In genomic region chr16:20610501-20611356, GRCm38 (mm10) we compare ENCODE assay signal across 8 mouse cellular contexts. TPM values are rescaled to one million over a fixed set of nuclear protein-coding genes. Genes with fewer than 3 reads are reported as not detected.
DNase-seq lines count a peak whose midpoint lies in the region; ATAC-seq lines count a peak whose summit lies in the region.

No protein-coding gene starts in this region.

- DNase-seq in MEL-GATA-1-ER (ENCODE audit: extremely low read depth, low read depth), result peak; percentile 84
- peak; percentile 68 for DNase-seq in cerebellum, adult 11-12 months
- peak; percentile 76 to 84 for DNase-seq in heart, postnatal 36 days
- DNase-seq in layer of hippocampus, adult 9-11 months, result peak; percentile 59
- DNase-seq in lung, postnatal 14 days, result peak; percentile 69
- peak; percentile 76 for DNase-seq in ovary, postnatal 36 days (ENCODE audit: low spot score)
- DNase-seq in thymus, postnatal 14 days, result peak; percentile 75

- peak overlapping the region; percentile 77 for H3K27ac ChIP-seq in forebrain, embryonic 13.5 days

- peaks cover 23% of the 10 kb centered on the region for H3K4me1 ChIP-seq in forebrain, embryonic 13.5 days

- H3K36me3 ChIP-seq in forebrain, embryonic 13.5 days (ENCODE audit: poor library complexity, severe bottlenecking), result peaks cover 28% of the 10 kb centered on the region

- H3K4me2 ChIP-seq in forebrain, embryonic 13.5 days, result peak overlapping the region; percentile 71

- peak overlapping the region; percentile 77 for H3K4me3 ChIP-seq in forebrain, embryonic 13.5 days

- WGBS in forebrain, embryonic 13.5 days, result under 1% methylated on average over 28 of the region's 28 CpGs

- H3K9me3 ChIP-seq in forebrain, embryonic 13.5 days (replicated peaks), result no peaks in the 10 kb centered on the region

- intact Hi-C loops in heart, postnatal 36 days (cut with DNase I), result loop anchor here (2.0 to 5.0 kb wide), 5 partner anchors 30 to 113 kb away; partner anchors contain the start of genes Abcf3, Dvl3, Eif2b5 and Psmd2

- no peaks in the 10 kb centered on the region for H3K27me3 ChIP-seq in forebrain, embryonic 13.5 days

- ATAC-seq in forebrain, embryonic 13.5 days, result peak; percentile 76

- peak overlapping the region; percentile 89 for H3K9ac ChIP-seq in forebrain, embryonic 13.5 days

RNA-seq across cellular contexts. Expression of gene Eef1akmt4, which starts 0.7 kb away (rescaled TPM):
- polyA plus RNA-seq in forebrain, embryonic 13.5 days (2015; fragmentation: Nextera tagmentation; extraction: Ambion mirVana), result 21.1 and 23.9 TPM in 2 replicates
- total RNA-seq in heart, postnatal 36 days (2021), result 1 to 10 TPM; 6.4 to 8.0 TPM

RNA-seq across cellular contexts. Expression of gene Gm49333, which starts 0.7 kb away (rescaled TPM):
- 0.32 TPM in 1 of 2 replicates, not detected in the other for polyA plus RNA-seq in forebrain, embryonic 13.5 days (2015; fragmentation: Nextera tagmentation; extraction: Ambion mirVana)
- total RNA-seq in heart, postnatal 36 days (2021), result not detected

RNA-seq across cellular contexts. Expression of gene Alg3, which starts 0.8 kb away (rescaled TPM):
- 36.6 and 41.6 TPM in 2 replicates for polyA plus RNA-seq in forebrain, embryonic 13.5 days (2015; fragmentation: Nextera tagmentation; extraction: Ambion mirVana)
- 1 to 10 TPM; 8.7 to 8.8 TPM for total RNA-seq in heart, postnatal 36 days (2021)

RNA-seq across cellular contexts. Expression of gene Camk2n2, which starts 10.4 kb away (rescaled TPM):
- polyA plus RNA-seq in forebrain, embryonic 13.5 days (2015; fragmentation: Nextera tagmentation; extraction: Ambion mirVana), result 9.6 and 10.9 TPM in 2 replicates
- total RNA-seq in heart, postnatal 36 days (2021), result 1 to 10 TPM; 1.1 to 1.2 TPM

RNA-seq across cellular contexts. Expression of gene Ece2, which starts 18.9 kb away (rescaled TPM):
- polyA plus RNA-seq in forebrain, embryonic 13.5 days (2015; fragmentation: Nextera tagmentation; extraction: Ambion mirVana), result 7.1 and 7.8 TPM in 2 replicates
- total RNA-seq in heart, postnatal 36 days (2021), result 1 to 10 TPM in 1 of 2 experiments, under 1 TPM in 1; 0.41 to 1.2 TPM

Comparison
In these comparisons a context has a peak if more than half of its experiments do, and no peak if none do; other contexts are left out.
1. Peak in every context shown above with its lines: DNase-seq, ATAC-seq, H3K4me3 ChIP-seq and H3K27ac ChIP-seq.